Mouse (Mus musculus) T-helper 17 cell (primary cell): ENCODE data around the gene Gjb1.
"Not testable (repeated sequence)": the region's sequence is repeated elsewhere in the genome, so short reads cannot be mapped to it uniquely, and the experiment has no call there.

Source experiments
- in situ Hi-C, 2 experiments: fragments of 300-600 bp; cut with MboI, MseI; formaldehyde crosslinking; loops; 1 replicate in 1 of 2; 2 replicates in 1 of 2; pipeline ENCODE4 v1.15.1; 2025; ENCODE audit warnings: high pct_unique_total_duplicates in 2 of 2

The Gjb1 gene

GRCm38 (mm10) chrX:101376190-101376968 lies at the start of gene Gjb1:
Gjb1 (plus strand) TSS chrX:101376378.
- in situ Hi-C loops, result no loop called here

- in situ Hi-C loops, result loop anchor here (5.0 kb wide), 2 partner anchors 72 to 197 kb away; no protein-coding TSS in a partner anchor
Observed at GRCm38 (mm10) chrX:101329372-101330028, 46.7 kb upstream of the Gjb1 start.

- in situ Hi-C loops, result loop anchor here (5.0 kb wide), 2 partner anchors 75 to 200 kb away; no protein-coding TSS in a partner anchor
Observed at GRCm38 (mm10) chrX:101332031-101332374, 44.2 kb upstream of the Gjb1 start.

- in situ Hi-C loops, result loop anchor here (5.0 kb wide), 2 partner anchors 75 to 200 kb away; no protein-coding TSS in a partner anchor
Observed at GRCm38 (mm10) chrX:101332375-101333211, 43.6 kb upstream of the Gjb1 start.

- in situ Hi-C loops, result loop anchor here (5.0 kb wide), 2 partner anchors 77 to 202 kb away; no protein-coding TSS in a partner anchor
Observed at GRCm38 (mm10) chrX:101334606-101335005, 41.6 kb upstream of the Gjb1 start.

DNA sequence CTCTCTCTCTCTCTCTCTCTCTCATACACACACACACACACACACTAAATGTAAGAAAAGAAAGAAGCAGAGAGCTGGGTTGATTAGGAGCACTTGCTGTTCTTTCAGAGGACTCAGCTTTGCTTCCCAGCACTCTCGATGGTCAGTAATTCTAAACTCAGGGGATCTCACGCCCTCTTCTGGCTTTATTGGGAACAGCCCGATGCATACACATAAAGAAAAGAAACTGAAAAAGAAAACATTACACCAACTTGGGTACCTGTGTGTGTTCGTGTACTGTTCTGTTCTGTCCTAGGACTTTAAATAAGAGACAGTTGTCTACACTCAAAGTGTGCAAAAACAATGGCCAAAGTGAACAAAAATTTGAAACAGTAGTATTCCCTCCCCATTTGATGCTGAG lies 37.5 kb upstream of the Gjb1 start:
- in situ Hi-C loops, result no loop called here

- in situ Hi-C loops, result not testable (repeated sequence)
Observed at GRCm38 (mm10) chrX:101342837-101343236, 33.3 kb upstream of the Gjb1 start.

- in situ Hi-C loops, result no loop called here
Observed at GRCm38 (mm10) chrX:101345456-101345855, 30.7 kb upstream of the Gjb1 start.

GRCm38 (mm10) chrX:101346475-101346874 lies 29.7 kb upstream of the Gjb1 start:
- in situ Hi-C loops, result no loop called here

GRCm38 (mm10) chrX:101351188-101351587 lies 25.0 kb upstream of the Gjb1 start:
- in situ Hi-C loops, result no loop called here

GRCm38 (mm10) chrX:101358902-101359301 lies 17.3 kb upstream of the Gjb1 start:
- in situ Hi-C loops, result not testable (repeated sequence)

DNA sequence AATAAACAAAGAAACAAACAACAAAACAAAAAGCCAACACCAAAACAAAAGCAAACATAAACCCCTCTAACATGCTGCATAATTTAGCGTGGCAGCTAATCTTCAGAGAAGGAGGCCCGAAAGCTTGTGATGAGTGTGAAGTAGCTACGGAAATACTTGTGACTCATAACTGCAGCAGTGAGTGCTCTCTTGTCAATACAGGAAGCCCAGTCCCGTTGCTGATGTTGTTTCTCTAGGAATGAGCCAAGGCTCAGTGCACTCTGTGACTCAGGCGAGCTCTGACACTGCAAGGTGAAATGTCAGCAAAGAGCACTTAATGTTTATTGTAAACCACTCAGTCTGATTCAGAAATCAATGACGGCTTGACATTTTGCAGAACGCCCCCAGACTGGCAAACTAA lies 7.2 kb upstream of the Gjb1 start:
- in situ Hi-C loops, result no loop called here

DNA sequence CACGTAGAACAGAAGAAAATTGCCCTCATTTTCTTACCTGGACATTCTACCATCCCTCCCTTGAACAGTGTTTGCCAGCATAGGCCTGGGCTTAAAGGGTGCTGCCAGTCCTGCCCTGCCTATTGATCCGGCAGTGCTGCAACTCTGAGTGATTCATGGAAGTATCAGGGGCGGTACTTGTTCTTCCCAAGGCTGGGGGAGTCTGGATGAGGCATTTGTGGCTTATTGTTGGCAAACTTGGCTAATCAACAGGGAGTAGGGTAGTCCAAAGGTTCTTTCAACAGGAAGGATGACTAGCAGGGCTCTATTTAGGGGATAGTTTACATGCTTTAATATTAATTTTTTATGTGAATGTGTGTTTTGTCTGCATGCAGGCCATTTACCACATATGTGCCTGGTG lies 5.6 kb upstream of the Gjb1 start:
- in situ Hi-C loops, result no loop called here

DNA sequence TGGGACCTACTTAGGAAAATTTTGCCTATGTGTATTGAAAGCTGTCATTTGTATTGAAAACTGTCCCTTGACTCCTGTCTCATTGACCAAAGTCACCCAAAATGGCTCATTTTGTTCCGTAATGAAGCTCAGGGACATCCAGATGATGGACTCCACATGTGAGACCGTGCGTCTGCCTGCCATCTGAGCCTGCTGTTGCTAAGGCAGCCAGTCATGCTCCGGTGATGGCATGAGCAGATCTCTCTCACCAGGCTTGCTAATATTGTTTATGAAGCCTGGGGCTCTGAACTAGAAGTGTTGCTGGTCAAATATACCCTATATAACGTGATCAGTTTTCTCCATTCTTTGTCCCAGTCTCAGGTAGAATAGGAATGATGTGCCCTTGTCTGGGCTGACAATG lies 3.2 kb upstream of the Gjb1 start:
- in situ Hi-C loops, result no loop called here

GRCm38 (mm10) chrX:101377076-101377475 lies 898 bp downstream of the Gjb1 start:
- in situ Hi-C loops, result no loop called here

DNA sequence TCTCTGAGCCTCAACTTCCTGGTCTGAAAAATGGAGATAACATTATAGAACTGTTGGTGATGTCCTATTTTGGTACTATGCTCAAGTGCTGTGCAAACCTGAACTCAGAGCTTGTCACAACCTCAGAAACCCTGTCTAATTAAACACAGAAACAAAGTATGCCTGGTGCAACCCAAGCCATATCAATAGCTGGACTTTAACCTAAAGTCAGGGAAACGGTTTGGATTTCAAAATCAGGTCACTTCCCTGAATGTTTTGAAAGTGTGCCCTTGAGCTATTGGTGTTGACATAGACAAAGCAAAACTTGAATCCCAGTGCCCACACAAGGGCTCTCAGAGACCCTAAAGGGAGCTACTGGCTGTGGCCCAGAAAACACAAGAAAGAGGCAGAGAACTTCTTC lies 3.6 kb downstream of the Gjb1 start:
- in situ Hi-C loops, result no loop called here

DNA sequence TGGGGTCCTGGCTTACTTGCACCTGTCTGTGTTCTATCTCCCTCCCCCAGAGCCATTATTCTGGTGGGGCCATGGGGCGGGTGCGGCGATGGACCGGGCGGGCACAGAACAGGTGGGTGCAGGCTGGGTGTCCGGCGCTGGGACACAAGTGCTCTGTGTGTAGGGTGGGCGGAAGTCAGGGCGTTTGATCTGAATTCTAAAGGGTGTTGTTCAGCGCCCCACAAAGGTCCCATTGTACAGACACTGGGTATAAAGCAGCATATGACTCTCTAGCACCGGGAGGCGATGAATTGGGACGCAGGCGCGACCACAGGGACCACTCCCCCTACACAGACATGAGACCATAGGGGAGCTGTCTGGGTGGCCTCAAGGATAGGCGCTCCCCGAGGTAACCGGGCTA lies 7.3 kb downstream of the Gjb1 start:
- in situ Hi-C loops, result no loop called here

- in situ Hi-C loops, result no loop called here
Observed at GRCm38 (mm10) chrX:101384439-101385137, 8.4 kb downstream of the Gjb1 start.

GRCm38 (mm10) chrX:101386222-101386621 lies 10.0 kb downstream of the Gjb1 start:
- in situ Hi-C loops, result no loop called here

GRCm38 (mm10) chrX:101388866-101389537 lies 12.8 kb downstream of the Gjb1 start:
- in situ Hi-C loops, result no loop called here

DNA sequence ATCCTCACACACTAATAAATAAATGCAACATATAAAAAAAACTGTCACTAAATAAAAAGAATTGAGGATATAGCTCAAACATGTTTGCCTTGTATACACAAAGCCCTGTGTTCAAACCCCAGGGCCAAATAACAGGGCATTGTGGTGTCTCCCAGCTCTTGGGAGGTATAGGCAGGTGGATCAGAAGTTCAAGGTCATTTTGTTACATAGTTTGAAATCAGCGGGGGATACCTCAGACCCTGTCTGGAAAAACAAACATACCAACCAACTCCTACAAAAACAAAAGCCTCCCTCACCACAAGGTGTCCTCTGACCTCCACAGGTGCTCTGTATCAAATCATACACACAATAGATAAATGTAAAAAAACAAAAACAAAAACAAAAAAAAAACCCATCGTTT lies 18.2 kb downstream of the Gjb1 start:
- in situ Hi-C loops, result no loop called here
